Mouse (Mus musculus): Measurements from ENCODE around the gene Usp46.

Gene Usp46

DNA sequence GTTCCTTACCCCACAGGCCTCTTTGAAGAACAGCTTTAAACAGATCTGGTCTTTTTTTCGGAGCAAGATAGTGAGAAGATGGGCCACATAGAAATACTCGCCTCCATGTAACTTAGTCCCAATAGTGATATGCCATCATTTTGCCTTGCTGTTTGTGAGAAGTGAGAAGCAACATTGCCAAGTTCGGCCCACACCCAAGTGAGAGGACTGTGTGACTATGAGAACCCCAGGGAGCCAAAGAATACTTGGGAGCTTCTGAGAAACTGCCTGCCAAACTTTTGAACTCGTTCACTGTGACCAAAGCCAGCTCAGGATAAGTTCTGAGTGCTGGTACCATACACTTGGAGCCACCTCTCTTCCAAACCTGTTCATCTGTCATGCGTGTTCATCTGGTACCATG is 110.1 kb downstream of the Usp46 start:
- in situ Hi-C loops (cut with MboI, MseI): no loop called here

GRCm38 (mm10) chr5:73955691-73956090 is 112.5 kb downstream of the Usp46 start:
- in situ Hi-C loops (cut with MboI, MseI): no loop called here

- in situ Hi-C loops (cut with MboI, MseI): no loop called here
Measured at GRCm38 (mm10) chr5:73955005-73955404, 113.2 kb downstream of the Usp46 start.

GRCm38 (mm10) chr5:73953066-73953614 is 115.1 kb downstream of the Usp46 start:
- in situ Hi-C loops (cut with MboI, MseI): no loop called here

DNA sequence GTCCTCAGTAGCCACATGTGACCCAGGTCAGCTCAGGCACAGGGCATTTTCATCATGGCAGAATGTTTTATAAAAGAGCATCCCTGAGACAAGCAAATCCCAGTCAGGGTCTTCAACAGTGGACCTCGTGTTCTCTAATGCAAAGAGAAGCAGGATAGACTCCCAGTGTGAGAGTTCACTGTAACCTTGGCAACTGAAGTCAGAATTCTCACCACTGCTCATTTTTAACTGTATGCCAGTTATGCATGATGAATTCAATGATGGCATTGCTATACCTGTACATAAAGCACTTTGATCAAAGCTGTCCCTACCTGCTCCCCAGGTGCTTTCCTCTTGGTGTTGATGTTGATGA is 116.6 kb downstream of the Usp46 start:
- in situ Hi-C loops (cut with MboI, MseI): no loop called here

GRCm38 (mm10) chr5:73950809-73951648 is 117.2 kb downstream of the Usp46 start:
- in situ Hi-C loops (cut with MboI, MseI): no loop called here

All from T-helper 17 cell (primary cell).